Mouse (Mus musculus): Measurements from ENCODE around the gene Gcc2. TPM values are rescaled to one million over a fixed set of nuclear protein-coding genes. Genes with fewer than 3 reads are reported as not detected.
"Not testable (repeated sequence)": the region's sequence is repeated elsewhere in the genome, so short reads cannot be mapped to it uniquely, and the experiment has no call there.

Gene Gcc2
- total RNA-seq, 2 experiments from 2014 or later, result 33.3 to 45.1 TPM

- DNase-seq, result peak; percentile 99
Observed at GRCm38 (mm10) chr10:58323028-58323991, 68.0 kb downstream of the Gcc2 start, which contains the start of gene Lims1. Lims1 (plus strand) TSS chr10:58323466.

DNA sequence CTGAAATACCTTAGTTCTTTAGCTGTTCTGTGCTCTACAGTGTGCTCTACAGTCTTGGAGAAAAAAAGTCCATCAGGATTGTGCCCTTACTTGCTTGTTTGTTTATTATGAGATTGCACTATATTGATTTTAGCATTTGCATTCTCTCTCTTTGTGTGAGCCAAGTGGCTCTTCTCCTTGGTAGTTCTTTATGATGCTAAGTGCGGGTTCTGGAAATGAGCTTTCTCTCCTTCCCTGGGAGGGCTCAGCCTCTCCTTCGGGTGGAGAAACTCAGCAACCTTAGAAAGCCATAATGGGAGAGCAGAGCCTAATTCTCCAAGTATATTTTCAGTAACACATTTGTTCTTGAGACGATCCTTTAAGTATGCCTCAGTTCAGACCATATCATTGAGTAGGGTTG, 71.0 kb downstream of the Gcc2 start:
- DNase-seq, result no peak

- not testable (repeated sequence) for DNase-seq
Observed at GRCm38 (mm10) chr10:58327836-58328235, 72.5 kb downstream of the Gcc2 start.

- no peak for DNase-seq
Observed at GRCm38 (mm10) chr10:58328517-58329108, 73.3 kb downstream of the Gcc2 start.

- no peak for DNase-seq
Observed at GRCm38 (mm10) chr10:58330635-58331034, 75.3 kb downstream of the Gcc2 start.

DNA sequence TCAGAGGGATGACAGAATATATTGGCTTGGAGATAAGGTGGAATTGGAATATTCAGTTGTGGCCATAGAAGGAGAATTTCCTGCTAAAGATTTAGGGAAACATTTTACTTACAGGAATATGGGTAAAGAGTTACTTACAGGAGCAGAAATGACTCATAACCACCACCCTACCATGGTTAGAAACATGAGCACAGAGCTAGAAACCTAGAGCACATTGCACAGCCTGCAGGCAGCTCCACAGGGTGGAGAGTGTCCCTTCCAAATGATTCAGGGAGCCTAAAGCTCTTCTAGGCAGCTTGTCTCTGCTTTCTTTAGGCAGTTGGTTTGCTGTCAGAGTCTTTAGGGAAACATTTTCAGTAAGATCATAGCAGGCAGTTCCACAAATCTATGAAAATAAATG, 76.4 kb downstream of the Gcc2 start:
- no peak for DNase-seq

DNA sequence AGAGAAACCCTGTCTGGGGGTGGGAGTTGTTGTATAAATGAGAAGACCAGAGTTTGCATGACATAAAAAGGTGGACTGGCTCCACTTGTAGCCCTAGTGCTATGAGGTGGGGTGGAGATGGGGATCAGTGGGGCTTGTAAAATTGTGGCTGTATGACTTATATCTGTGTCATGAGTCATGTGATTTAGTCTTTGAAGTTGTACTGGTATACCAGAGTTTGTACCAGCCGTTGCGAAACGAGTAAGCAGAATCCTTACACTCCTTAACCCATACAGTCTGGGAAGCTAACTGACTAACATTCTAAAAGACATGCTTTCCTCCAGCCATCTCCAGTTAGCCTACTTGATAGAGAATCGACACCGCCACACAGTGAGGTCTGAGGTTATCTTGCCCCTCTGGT, 78.1 kb downstream of the Gcc2 start:
- DNase-seq, result peak; percentile 45

GRCm38 (mm10) chr10:58336156-58336555, 80.9 kb downstream of the Gcc2 start:
- no peak for DNase-seq

GRCm38 (mm10) chr10:58337091-58337490, 81.8 kb downstream of the Gcc2 start:
- DNase-seq, result not testable (repeated sequence)

DNA sequence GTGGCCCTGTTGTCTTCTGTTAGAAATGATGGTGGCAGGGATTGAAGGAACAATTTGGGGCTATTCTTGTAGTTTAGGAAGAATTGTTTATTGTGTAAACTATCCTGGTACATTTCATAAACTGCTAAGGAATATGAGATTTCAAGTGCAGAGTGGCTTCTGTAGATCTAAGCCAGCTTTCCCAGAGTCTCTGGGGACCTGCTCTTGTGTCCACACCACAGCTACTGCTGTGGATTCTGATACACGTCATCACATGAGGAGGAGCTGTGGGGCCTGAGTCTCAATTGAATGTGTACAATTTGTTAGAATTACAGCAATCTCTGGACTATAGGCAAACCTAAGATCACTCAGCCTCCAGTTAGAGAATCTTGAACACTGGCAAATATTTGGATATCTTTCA, 83.3 kb downstream of the Gcc2 start:
- peak; percentile 32 for DNase-seq

DNA sequence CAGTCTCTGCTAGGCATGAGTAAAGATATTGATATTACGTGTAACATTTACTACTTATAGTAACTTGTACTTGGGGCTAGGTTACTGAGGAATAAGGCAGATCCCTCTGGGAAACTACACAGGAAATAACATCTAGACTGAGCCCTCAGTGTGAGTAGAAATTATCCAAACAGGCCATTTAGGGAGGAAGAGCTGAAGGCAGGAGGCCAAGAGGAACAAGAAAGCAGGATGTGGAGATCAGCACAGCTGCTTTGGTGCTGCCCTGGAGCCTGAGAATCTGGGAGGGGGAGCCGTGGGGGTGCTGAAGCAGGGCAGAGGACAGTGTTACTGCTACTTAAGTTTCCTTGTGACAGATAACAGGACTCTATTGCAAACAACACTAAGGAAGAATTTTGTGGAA, 86.4 kb downstream of the Gcc2 start:
- DNase-seq, result peak; percentile 26

DNA sequence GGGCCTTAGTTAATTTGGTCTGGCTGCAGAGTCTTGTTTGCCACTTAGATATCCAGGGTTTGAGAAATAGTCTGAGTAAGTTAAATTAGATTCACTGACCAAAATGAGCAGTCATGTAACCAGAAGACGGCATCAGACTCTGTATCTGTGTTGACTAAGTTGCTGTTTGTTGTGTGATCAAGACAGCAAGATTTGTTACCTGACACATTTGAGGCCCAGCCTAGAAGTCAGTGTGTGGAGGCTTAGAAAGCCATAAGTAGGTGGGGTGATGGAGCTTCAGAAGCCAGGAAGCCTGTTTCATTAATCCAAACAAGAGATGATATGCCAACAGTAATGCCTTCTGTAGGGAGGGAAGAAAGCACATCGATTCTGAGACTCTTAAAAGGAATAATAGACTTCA, 86.9 kb downstream of the Gcc2 start:
- DNase-seq, result no peak

DNA sequence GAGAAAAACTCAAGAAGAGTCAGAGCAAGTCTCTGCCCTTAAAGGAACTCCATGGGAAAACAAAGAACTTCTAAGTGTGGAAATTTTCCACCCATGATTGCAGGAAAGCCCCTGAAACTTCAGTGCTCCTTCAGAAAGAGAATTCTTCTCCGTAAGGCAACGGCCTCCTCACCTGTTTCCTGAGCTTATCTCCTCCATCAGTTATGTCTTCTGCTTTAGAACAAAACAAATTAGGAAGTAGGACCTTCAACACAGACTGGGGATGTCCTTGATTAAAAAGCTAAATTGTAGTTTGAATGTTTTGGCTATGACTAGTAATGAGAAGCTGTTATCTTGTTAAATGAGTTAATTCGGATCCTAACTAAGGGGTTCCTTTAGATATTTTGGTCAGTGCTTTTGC, 88.3 kb downstream of the Gcc2 start:
- no peak for DNase-seq

- no peak for DNase-seq
Observed at GRCm38 (mm10) chr10:58350600-58350999, 95.3 kb downstream of the Gcc2 start.

- DNase-seq, result no peak
Observed at GRCm38 (mm10) chr10:58351670-58352069, 96.4 kb downstream of the Gcc2 start.

DNA sequence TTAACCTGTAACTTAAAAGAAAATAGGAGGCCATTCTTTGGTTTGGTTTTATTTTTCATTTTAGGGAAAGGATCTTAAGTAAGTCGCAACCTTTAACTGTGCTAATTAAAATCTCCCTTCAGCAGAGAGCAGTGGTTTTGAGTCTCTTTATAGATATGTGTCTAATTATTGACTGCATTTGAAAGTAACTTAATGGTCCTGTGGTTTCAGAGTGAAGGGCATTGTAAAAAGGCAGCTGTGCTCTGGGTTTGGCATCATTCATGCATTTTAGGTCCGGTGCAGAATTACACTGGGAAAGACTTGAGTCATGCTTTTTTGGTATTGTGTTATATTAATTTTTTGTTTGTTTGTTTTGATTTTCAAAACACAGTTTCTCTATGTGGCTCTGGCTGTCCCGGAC, 97.1 kb downstream of the Gcc2 start:
- no peak for DNase-seq

GRCm38 (mm10) chr10:58354561-58354960, 99.3 kb downstream of the Gcc2 start:
- DNase-seq, result no peak

Other genes with a start within 250 kb of the Gcc2 start
- gene AW822073, start 30.6 kb upstream of the Gcc2 start, total RNA-seq (2021), result not detected
- gene Duxf3, start 22.8 kb upstream of the Gcc2 start, total RNA-seq (2021), result not detected
- gene Gm4981, start 18.8 kb upstream of the Gcc2 start, total RNA-seq (2021), result not detected
- 10 to 100 TPM; 58.1 to 69.6 TPM for gene Lims1, start 68.0 kb downstream of the Gcc2 start, total RNA-seq (2021)
- gene Ranbp2, start 191.4 kb downstream of the Gcc2 start, total RNA-seq (2021), result 10 to 100 TPM; 61.2 to 63.2 TPM
- gene Ccdc138, start 242.5 kb downstream of the Gcc2 start, total RNA-seq (2021), result 1 to 10 TPM; 3.4 to 5.0 TPM